In the genomic region with DNA sequence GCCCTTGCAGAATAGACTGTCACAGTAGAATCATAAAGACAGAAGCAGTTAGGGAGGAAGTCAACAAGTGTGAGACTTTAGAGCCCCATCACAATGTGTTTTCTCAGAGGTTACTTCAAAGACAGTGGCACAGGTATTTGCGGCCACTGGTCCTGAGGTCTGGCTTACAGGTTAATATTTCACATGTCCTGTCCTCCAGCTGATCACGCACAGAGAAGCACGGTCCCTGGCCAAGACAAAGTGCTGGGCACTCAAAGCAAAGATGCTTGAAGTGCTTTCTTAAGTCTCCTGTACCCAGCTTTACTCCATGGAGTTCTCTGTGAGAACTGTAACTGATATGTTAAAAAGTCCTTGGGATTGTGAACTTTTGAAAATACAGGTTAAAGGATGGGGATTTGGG, we compare ENCODE assay signal across 23 mouse cellular contexts. TPM values are rescaled to one million over a fixed set of nuclear protein-coding genes. Genes with fewer than 3 reads are reported as not detected.
"Had no signal": no experiment of that assay in that cellular context is flagged by ENCODE, and none has a peak within 500 bp of the region (broad histone marks: within the 10 kb centered on the region; RNA-seq: fewer than 3 reads in every experiment).

No protein-coding gene starts in this region.

- H3K36me3 ChIP-seq: liver, embryonic 13.5 days; midbrain, embryonic 10.5 days had no signal

- H3K27ac ChIP-seq: left cerebral cortex, adult 2 months; liver, embryonic 13.5 days; midbrain, embryonic 10.5 days; stomach, postnatal 0 days had no signal

- DNase-seq: layer of hippocampus, postnatal 36 days; liver, embryonic 13.5 days; lung, embryonic 14.5 days; midbrain, embryonic 14.5 days; thymus, adult 2 months; thymus, postnatal 14 days; thymus, postnatal 4 days had no signal

- H3K4me1 ChIP-seq: liver, embryonic 13.5 days; megakaryocyte, embryonic 14.5 days; midbrain, embryonic 10.5 days had no signal

- H3K4me3 ChIP-seq: left cerebral cortex, adult 2 months; liver, embryonic 13.5 days; megakaryocyte, embryonic 14.5 days; midbrain, embryonic 10.5 days had no signal

- H3K27me3 ChIP-seq: liver, embryonic 13.5 days; megakaryocyte, embryonic 14.5 days had no signal

RNA-seq across cellular contexts. Expression of gene C9, which starts 35.0 kb away (rescaled TPM):
- total RNA-seq: layer of hippocampus, adult 8-10 months; layer of hippocampus, postnatal 10 days; layer of hippocampus, postnatal 36 days; left cerebral cortex, adult 2 months; left cerebral cortex, postnatal 10 days; left cerebral cortex, postnatal 36 days; midbrain, postnatal 0 days had no signal
- polyA plus RNA-seq: limb, embryonic 11.5 days; lung, embryonic 14.5 days; lung, postnatal 0 days; midbrain, embryonic 10.5 days; midbrain, embryonic 14.5 days; midbrain, postnatal 0 days; neural tube, embryonic 11.5 days; neural tube, embryonic 14.5 days; small intestine, adult 2 months; spleen, adult 2 months; stomach, embryonic 14.5 days; stomach, postnatal 0 days; thymus, adult 2 months had no signal
